Mouse (Mus musculus): ENCODE data around the gene Plod2.

Gene Plod2

GRCm38 (mm10) chr9:92555006-92555958, 13.3 kb downstream of the Plod2 start:
- DNase-seq, result no peak

DNA sequence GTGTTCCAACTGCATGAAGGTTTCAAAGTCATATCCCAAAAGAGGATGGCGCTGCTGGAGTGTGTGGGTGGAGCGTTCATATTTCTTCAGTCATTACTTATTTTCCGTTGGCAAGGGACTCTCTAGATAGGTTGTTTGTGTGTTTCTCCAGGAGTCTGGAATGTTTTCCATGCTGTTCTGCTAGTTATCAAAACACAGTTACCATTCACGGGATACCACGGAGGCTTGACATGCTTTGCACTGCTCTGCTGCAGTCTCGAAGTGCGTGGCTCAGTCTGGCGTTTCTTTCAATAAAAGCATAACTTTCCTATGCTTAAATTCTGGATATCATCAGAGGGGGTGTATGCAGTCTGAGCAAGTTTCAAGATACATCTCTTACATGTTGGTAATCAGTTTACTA, 17.7 kb downstream of the Plod2 start:
- no peak for DNase-seq

- no peak for DNase-seq
Observed at GRCm38 (mm10) chr9:92560840-92561547, 19.0 kb downstream of the Plod2 start.

GRCm38 (mm10) chr9:92562416-92562815, 20.4 kb downstream of the Plod2 start:
- no peak for DNase-seq

DNA sequence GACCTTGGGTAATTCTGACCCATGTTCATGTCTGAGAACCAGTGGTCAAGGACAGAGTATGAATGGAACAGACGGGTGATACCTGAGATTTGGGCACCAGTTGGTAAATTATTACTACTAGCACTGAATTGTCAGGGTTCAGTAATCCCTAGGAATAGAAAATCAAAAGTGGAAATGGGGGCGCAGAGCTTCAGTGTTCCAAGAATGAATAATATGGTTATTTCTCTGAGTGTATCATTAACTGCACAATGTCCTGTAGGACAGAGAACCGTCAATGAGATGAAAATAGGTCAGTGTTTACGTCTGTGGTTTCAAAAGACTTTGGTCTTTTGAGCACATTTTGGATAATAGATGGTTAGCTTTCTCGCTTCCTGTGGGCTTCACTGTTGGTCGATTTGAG, 21.3 kb downstream of the Plod2 start:
- DNase-seq, result no peak

GRCm38 (mm10) chr9:92564391-92564790, 22.4 kb downstream of the Plod2 start:
- DNase-seq, result no peak

- DNase-seq, result no peak
Observed at GRCm38 (mm10) chr9:92566234-92566633, 24.2 kb downstream of the Plod2 start.

DNA sequence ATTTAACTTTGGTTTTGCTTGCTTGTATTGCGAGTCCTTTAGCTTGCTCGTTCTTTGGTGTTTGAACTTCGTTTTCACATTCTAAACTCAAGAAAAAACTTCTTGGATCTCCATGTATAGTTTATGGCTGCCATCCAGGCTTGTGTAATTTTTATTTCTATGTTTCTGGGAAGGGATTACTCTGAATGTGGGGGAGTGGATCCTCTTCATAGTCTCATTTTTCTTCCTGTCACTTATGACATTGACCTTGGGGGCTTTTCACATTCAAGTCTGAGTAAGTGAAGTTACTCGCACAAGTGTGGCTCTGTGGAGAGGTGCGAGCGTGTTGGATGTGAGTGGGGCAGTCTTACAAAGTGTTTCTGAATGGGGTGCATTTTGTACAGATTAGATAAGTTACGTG, 25.5 kb downstream of the Plod2 start:
- no peak for DNase-seq

DNA sequence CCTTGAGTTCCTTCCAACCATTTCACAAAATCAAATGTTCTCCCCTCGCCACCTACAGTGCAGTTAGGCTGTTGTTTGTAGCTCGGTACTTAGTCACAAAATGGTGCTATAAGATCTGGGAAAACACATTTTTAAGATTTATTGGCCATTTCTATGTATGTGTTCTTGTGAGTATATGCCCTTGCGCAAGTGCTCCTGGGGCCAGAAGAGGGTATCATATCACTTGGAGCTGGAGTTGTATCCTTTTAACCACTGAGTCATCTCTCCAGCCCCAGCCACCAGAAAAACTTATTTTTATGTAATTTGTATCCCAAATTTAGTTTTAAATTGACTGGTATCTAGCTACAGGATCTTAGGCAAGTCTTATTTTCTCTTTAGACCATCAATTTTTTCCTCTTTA, 26.8 kb downstream of the Plod2 start:
- DNase-seq, result no peak

DNA sequence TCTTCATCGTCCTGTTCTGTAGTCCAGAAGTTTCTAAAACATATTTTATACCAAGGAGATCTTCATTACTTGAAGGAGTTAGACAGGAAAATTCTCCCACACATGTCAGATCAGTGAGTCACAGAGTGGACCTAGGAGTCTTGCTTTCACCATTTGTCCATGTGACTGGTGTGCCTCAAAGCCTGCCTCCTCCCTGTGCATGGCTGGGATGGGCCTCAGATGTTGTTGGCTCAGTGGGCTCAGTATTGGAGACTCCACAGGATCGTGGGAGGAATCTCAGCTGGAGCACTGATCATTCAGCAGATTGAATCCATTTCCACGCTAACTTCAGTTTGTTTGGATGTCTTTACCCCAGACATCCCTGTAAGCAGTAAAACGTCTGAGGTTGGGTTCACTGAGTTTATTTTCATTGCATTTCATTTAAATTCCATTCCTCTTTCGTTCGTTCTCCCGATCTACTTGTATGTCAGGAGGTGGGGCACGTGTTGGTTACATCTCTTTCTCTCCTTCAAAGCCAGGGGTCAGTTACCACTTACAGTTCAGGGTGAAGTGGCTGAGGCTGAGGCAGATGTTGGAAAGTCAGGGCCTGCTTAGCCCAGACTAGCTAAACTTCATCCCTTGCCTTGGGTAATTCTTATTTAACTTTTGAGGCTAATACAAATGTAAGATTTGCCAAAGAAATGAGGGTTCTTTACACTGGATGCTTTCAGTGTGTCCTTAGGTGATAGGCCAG, 30.5 kb downstream of the Plod2 start:
- no peak for DNase-seq

- DNase-seq, result no peak
Observed at GRCm38 (mm10) chr9:92583876-92584275, 41.9 kb downstream of the Plod2 start.

- DNase-seq, result no peak
Observed at GRCm38 (mm10) chr9:92586025-92586424, 44.0 kb downstream of the Plod2 start.

DNA sequence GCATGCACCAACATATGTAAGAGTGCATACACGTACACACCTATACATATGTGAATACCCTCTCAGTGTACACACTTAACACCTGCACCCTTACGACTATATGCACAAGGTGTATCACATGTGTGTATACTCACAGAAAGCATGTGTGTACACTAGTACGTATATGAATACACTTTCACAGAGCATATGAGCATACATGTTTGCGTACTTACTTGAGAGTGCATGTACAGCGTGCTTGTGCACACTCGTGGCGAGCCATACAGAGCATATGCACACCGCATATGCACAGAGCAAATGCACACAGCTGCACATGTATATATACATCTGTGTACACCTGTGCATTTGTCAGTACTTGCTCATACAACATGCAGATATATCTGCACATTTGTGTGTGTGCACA, 45.4 kb downstream of the Plod2 start:
- no peak for DNase-seq

DNA sequence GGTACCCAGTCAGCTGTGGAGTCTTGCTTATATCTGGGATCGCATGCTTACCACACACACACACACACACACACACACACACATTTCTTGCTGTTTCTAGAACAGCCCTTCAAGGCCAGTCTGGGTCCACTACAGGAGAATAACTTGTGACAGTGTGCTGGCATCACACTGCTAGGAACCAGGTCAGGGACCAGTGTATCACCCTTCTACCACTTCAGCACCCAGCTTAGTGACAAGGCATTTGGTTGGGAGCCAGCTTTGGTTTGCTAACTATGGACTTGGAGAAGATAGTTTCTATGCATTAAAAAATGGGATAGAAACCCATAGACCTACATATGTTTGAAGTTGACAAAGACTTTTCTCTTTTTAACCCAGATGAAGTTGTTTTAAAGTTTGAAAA, 46.2 kb downstream of the Plod2 start:
- no peak for DNase-seq

- DNase-seq, result no peak
Observed at GRCm38 (mm10) chr9:92589021-92589420, 47.0 kb downstream of the Plod2 start.

- no peak for DNase-seq
Observed at GRCm38 (mm10) chr9:92591482-92591881, 49.5 kb downstream of the Plod2 start.

DNA sequence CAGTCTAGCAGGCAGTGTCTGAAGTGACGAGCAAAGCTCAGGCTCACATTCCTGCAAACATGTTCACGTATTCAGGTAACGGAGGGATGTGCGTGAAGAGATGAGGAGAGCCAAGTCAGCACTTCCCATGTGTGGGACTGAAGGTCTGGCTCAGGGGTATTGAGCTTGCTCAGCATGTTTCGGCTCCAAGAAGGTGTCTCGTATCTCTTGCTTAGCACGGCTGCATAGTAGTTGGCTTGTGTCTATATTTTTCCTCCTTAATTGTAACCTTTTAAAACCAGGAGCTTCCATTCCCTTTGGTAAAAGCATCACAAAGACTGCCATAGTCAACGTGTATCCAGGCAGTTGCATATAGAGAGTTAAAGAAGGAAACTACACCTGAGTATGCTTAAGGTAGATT, 50.7 kb downstream of the Plod2 start:
- DNase-seq, result no peak

- no peak for DNase-seq
Observed at GRCm38 (mm10) chr9:92594491-92594890, 52.5 kb downstream of the Plod2 start.

GRCm38 (mm10) chr9:92595296-92595695, 53.3 kb downstream of the Plod2 start:
- DNase-seq, result no peak

- no peak for DNase-seq
Observed at GRCm38 (mm10) chr9:92596916-92597547, 55.0 kb downstream of the Plod2 start.

GRCm38 (mm10) chr9:92597776-92598175, 55.8 kb downstream of the Plod2 start:
- DNase-seq, result no peak

GRCm38 (mm10) chr9:92599940-92600538, 58.0 kb downstream of the Plod2 start:
- no peak for DNase-seq

GRCm38 (mm10) chr9:92601551-92601950, 59.5 kb downstream of the Plod2 start:
- no peak for DNase-seq
